14 mouse cellular contexts compared by ENCODE assay signal in genomic region chr9:58438921-58439396, GRCm38 (mm10). TPM values are rescaled to one million over a fixed set of nuclear protein-coding genes. Genes with fewer than 3 reads are reported as not detected.
DNase-seq lines count a peak whose midpoint lies in the region; ATAC-seq and TF ChIP-seq lines count a peak whose summit lies in the region.
"Had no signal": no experiment of that assay in that cellular context is flagged by ENCODE, and none has a peak within 500 bp of the region (broad histone marks: within the 10 kb centered on the region; RNA-seq: fewer than 3 reads in every experiment).

No protein-coding gene starts in this region.

- DNase-seq in neural tube, embryonic 10.5 days (ENCODE audit: extremely low spot score, low spot score), result no peak
- DNase-seq in midbrain, postnatal 0 days (ENCODE audit: low spot score), result peak; percentile 47
- peak; percentile 78 for DNase-seq in telencephalon, adult 2 months (ENCODE audit: low read depth, low spot score)
- DNase-seq in cerebellum, postnatal 36 days, result no peak
- DNase-seq in adrenal gland, postnatal 14 days, result no peak
- DNase-seq: cerebellum, adult 9-11 months; gastrocnemius, postnatal 36 days; heart, postnatal 4 days; kidney, postnatal 14 days had no signal

- WGBS in neural tube, embryonic 12.5 days, result 59% methylated on average over 22 of the region's 22 CpGs
- 29% methylated on average over 22 of the region's 22 CpGs for WGBS in hindbrain, embryonic 16.5 days
- WGBS in midbrain, postnatal 0 days, result 37% methylated on average over 22 of the region's 22 CpGs
- WGBS in intestine, embryonic 16.5 days, result 77% methylated on average over 22 of the region's 22 CpGs

- H3K9ac ChIP-seq in neural tube, embryonic 12.5 days, result peak overlapping the region; percentile 8; the same call in 1 of the 2 replicates
- peak overlapping the region; percentile 20 for H3K9ac ChIP-seq in hindbrain, embryonic 16.5 days (ENCODE audit: low read depth, low read length)
- 0 out of 2 replicates have a peak overlapping the region, but pooled peaks have one; percentile 19 for H3K9ac ChIP-seq in midbrain, postnatal 0 days (replicated peaks; ENCODE audit: low read length, poor library complexity, severe bottlenecking)
- no peak overlapping the region for H3K9ac ChIP-seq in intestine, embryonic 16.5 days (ENCODE audit: low read depth, low read length)
- H3K9ac ChIP-seq: limb, embryonic 15.5 days had no signal

- no peaks in the 10 kb centered on the region for H3K27me3 ChIP-seq in neural tube, embryonic 12.5 days (replicated peaks)
- no peaks in the 10 kb centered on the region for H3K27me3 ChIP-seq in hindbrain, embryonic 16.5 days (replicated peaks; ENCODE audit: control insufficient read depth, insufficient read depth, low read length)
- H3K27me3 ChIP-seq in midbrain, postnatal 0 days (ENCODE audit: insufficient read depth, low read length), result no peaks in the 10 kb centered on the region
- no peaks in the 10 kb centered on the region for H3K27me3 ChIP-seq in intestine, embryonic 16.5 days (replicated peaks; ENCODE audit: control insufficient read depth, insufficient read depth, low read length)
- H3K27me3 ChIP-seq: limb, embryonic 15.5 days had no signal

- TF ChIP-seq CTCF in midbrain, postnatal 0 days (IDR thresholded peaks at IDR 0.05), result no peak

- H3K4me1 ChIP-seq in neural tube, embryonic 12.5 days, result peaks cover 20% of the 10 kb centered on the region
- H3K4me1 ChIP-seq in hindbrain, embryonic 16.5 days (ENCODE audit: control insufficient read depth, insufficient read depth, low read depth, low read length), result peaks cover 41% of the 10 kb centered on the region
- peaks cover 24% of the 10 kb centered on the region; the same call in 1 of the 2 replicates for H3K4me1 ChIP-seq in midbrain, postnatal 0 days (ENCODE audit: insufficient read depth, low read length)
- peaks cover 2% of the 10 kb centered on the region; the same call in 1 of the 2 replicates for H3K4me1 ChIP-seq in intestine, embryonic 16.5 days (ENCODE audit: control insufficient read depth, insufficient read depth, low read length)

- H3K4me2 ChIP-seq in neural tube, embryonic 12.5 days (replicated peaks), result peak overlapping the region; percentile 25
- peak overlapping the region; percentile 22; the same call in 1 of the 2 replicates for H3K4me2 ChIP-seq in hindbrain, embryonic 16.5 days (ENCODE audit: low read length)
- no peak overlapping the region; the same call in 1 of the 2 replicates for H3K4me2 ChIP-seq in midbrain, postnatal 0 days (ENCODE audit: low read depth, low read length, poor library complexity, severe bottlenecking)
- H3K4me2 ChIP-seq in intestine, embryonic 16.5 days (ENCODE audit: low read depth, low read length), result no peak overlapping the region
- H3K4me2 ChIP-seq: limb, embryonic 15.5 days had no signal

- H3K27ac ChIP-seq in neural tube, embryonic 12.5 days, result no peak overlapping the region
- peak overlapping the region; percentile 24 for H3K27ac ChIP-seq in hindbrain, embryonic 16.5 days (ENCODE audit: low read depth, low read length)
- H3K27ac ChIP-seq in midbrain, postnatal 0 days (ENCODE audit: low read depth, low read length), result 0 out of 2 replicates have a peak overlapping the region, but pooled peaks have one; percentile 12
- no peak overlapping the region for H3K27ac ChIP-seq in intestine, embryonic 16.5 days (ENCODE audit: low read length)

- H3K4me3 ChIP-seq in neural tube, embryonic 12.5 days, result no peak overlapping the region
- H3K4me3 ChIP-seq in hindbrain, embryonic 16.5 days (ENCODE audit: low read length), result no peak overlapping the region
- no peak overlapping the region for H3K4me3 ChIP-seq in midbrain, postnatal 0 days (ENCODE audit: low read depth, low read length)
- H3K4me3 ChIP-seq in intestine, embryonic 16.5 days (ENCODE audit: low read length), result no peak overlapping the region
- H3K4me3 ChIP-seq: limb, embryonic 15.5 days had no signal

- H3K9me3 ChIP-seq in neural tube, embryonic 12.5 days, result no peaks in the 10 kb centered on the region
- H3K9me3 ChIP-seq in hindbrain, embryonic 16.5 days (ENCODE audit: control insufficient read depth, low read length), result no peaks in the 10 kb centered on the region
- H3K9me3 ChIP-seq in midbrain, postnatal 0 days (ENCODE audit: low read length), result no peaks in the 10 kb centered on the region
- no peaks in the 10 kb centered on the region for H3K9me3 ChIP-seq in intestine, embryonic 16.5 days (ENCODE audit: control insufficient read depth, low read length)
- H3K9me3 ChIP-seq: limb, embryonic 15.5 days had no signal

- H3K36me3 ChIP-seq in neural tube, embryonic 12.5 days, result no peaks in the 10 kb centered on the region
- no peaks in the 10 kb centered on the region for H3K36me3 ChIP-seq in hindbrain, embryonic 16.5 days (ENCODE audit: control insufficient read depth, insufficient read depth, low read length)
- H3K36me3 ChIP-seq in midbrain, postnatal 0 days (ENCODE audit: insufficient read depth, low read length), result no peaks in the 10 kb centered on the region
- no peaks in the 10 kb centered on the region for H3K36me3 ChIP-seq in intestine, embryonic 16.5 days (ENCODE audit: control insufficient read depth, insufficient read depth, low read length)
- H3K36me3 ChIP-seq: limb, embryonic 15.5 days had no signal

- 0 out of 2 replicates have a peak, but pooled peaks have one; percentile 53 for ATAC-seq in neural tube, embryonic 12.5 days (ENCODE audit: low FRiP score, low read depth)
- ATAC-seq in hindbrain, embryonic 16.5 days, result no peak
- no peak for ATAC-seq in midbrain, postnatal 0 days (ENCODE audit: low FRiP score)
- no peak for ATAC-seq in intestine, embryonic 16.5 days

RNA-seq across cellular contexts. Expression of gene Insyn1, which starts 49.4 kb away (rescaled TPM):
- 6.8 and 7.9 TPM in 2 replicates for polyA plus RNA-seq in neural tube, embryonic 12.5 days (2016; fragmentation: Nextera tagmentation; extraction: Ambion mirVana)
- 8.5 and 9.6 TPM in 2 replicates for polyA plus RNA-seq in hindbrain, embryonic 16.5 days (2015; fragmentation: Nextera tagmentation; extraction: Ambion mirVana)
- total RNA-seq in midbrain, postnatal 0 days (2014; rRNA removed), result 118 and 131 TPM in 2 replicates
- 7.2 and 9.0 TPM in 2 replicates for polyA plus RNA-seq in midbrain, postnatal 0 days (2015; fragmentation: Nextera tagmentation; extraction: Ambion mirVana)
- polyA plus RNA-seq in intestine, embryonic 16.5 days (2015; fragmentation: Nextera tagmentation; extraction: Ambion mirVana), result 0.35 and 0.62 TPM in 2 replicates
- 8.0 and 8.9 TPM in 2 replicates for total RNA-seq in adrenal gland, postnatal 14 days (2021)
- total RNA-seq: neutrophil, adult 5-6 weeks had no signal

Comparison
In these comparisons a context has a peak if more than half of its experiments do, and no peak if none do; other contexts are left out.
1. H3K27ac ChIP-seq: peak in hindbrain, embryonic 16.5 days (single experiment) and midbrain, postnatal 0 days (single experiment); none in neural tube, embryonic 12.5 days (single experiment) and intestine, embryonic 16.5 days (single experiment).
2. H3K4me2 ChIP-seq: peak in neural tube, embryonic 12.5 days (single experiment) and hindbrain, embryonic 16.5 days (single experiment); none in midbrain, postnatal 0 days (single experiment) and intestine, embryonic 16.5 days (single experiment).
3. DNase-seq: peak in midbrain, postnatal 0 days (single experiment) and telencephalon, adult 2 months (single experiment); none in neural tube, embryonic 10.5 days (single experiment), cerebellum, postnatal 36 days (0 of 2) and adrenal gland, postnatal 14 days (single experiment).